Mouse (Mus musculus) stomach, postnatal 0 days (tissue): ENCODE results near the gene Plcd3.

ENCODE experiments used
- CTCF ChIP-seq: IDR thresholded peaks from 2 replicates; pipeline ENCODE4 v1.5.1; 2016; ENCODE audit warnings: antibody characterized with exemption, low read depth, mild to moderate bottlenecking, moderate library complexity
- EP300 ChIP-seq: optimal IDR thresholded peaks from 2 replicates; pipeline ENCODE3; 2016; ENCODE audit warnings: antibody characterized with exemption

GRCm38 (mm10) chr11:103027570-103028175 is 73.8 kb downstream of the Plcd3 start:
- TF ChIP-seq CTCF (no peak), EP300 (no peak)
